Mouse (Mus musculus) stomach, embryonic 15.5 days (tissue): Measurements from ENCODE around the gene Zfp592. TPM values are rescaled to one million over a fixed set of nuclear protein-coding genes. Genes with fewer than 3 reads are reported as not detected.
"Not testable (repeated sequence)": the region's sequence is repeated elsewhere in the genome, so short reads cannot be mapped to it uniquely, and the experiment has no call there.

Source experiments
- ATAC-seq: fragments of 200-750 bp; cut with Nextera tagmentation; 2 replicates; pipeline ENCODE4 v1.8.0; 2017; ENCODE audit warnings: low read depth, moderate number of reproducible peaks, moderate TSS enrichment; ENCODE audit not compliant: insufficient read depth, low FRiP score
- H3K27ac ChIP-seq: fragments of 300-500 bp; sonication (generic); 2 replicates; pipeline ENCODE4 v1.5.1; 2015; ENCODE audit warnings: mild to moderate bottlenecking, inconsistent platforms
- H3K27me3 ChIP-seq: fragments of 300-500 bp; sonication (generic); replicated peaks from 2 replicates; pipeline ENCODE4 v1.6.1; 2015; ENCODE audit warnings: inconsistent platforms
- H3K36me3 ChIP-seq: fragments of 300-500 bp; sonication (generic); 2 replicates; pipeline ENCODE4 v1.6.1; 2015; ENCODE audit warnings: inconsistent platforms
- H3K4me1 ChIP-seq: fragments of 300-500 bp; sonication (generic); 2 replicates; pipeline ENCODE4 v1.6.1; 2015; ENCODE audit warnings: inconsistent platforms
- H3K4me2 ChIP-seq: fragments of 300-500 bp; sonication (generic); 2 replicates; pipeline ENCODE4 v1.6.1; 2015; ENCODE audit warnings: mild to moderate bottlenecking, inconsistent platforms
- H3K4me3 ChIP-seq: fragments of 300-500 bp; sonication (generic); replicated peaks from 2 replicates; pipeline ENCODE4 v1.5.1; 2015; ENCODE audit warnings: inconsistent platforms
- H3K9ac ChIP-seq: fragments of 300-500 bp; sonication (generic); 2 replicates; pipeline ENCODE4 v1.6.1; 2015; ENCODE audit warnings: inconsistent platforms
- H3K9me3 ChIP-seq: fragments of 300-500 bp; sonication (generic); 2 replicates; pipeline ENCODE4 v1.6.1; 2016; ENCODE audit warnings: inconsistent platforms
- WGBS: fragments of 180-500 bp; shearing (Covaris S2); methylation state at CpG from one replicate; pipeline ENCODE4 v1.1.7; 2015; 5-methylcytosine and 5-hydroxymethylcytosine counted together
- polyA plus RNA-seq: library from polyadenylated mRNA; unstranded; fragments of >200 nt; fragmentation: Nextera tagmentation; extraction: Ambion mirVana; gene quantifications from 2 replicates; pipeline ENCODE4 v1.2.1, GENCODE M21; 2015

The Zfp592 gene
- polyA plus RNA-seq, 1 experiment from 2014 or later = 9.9 TPM

- not testable (repeated sequence) for H3K4me1 ChIP-seq, H3K27me3 ChIP-seq, H3K4me2 ChIP-seq, H3K4me3 ChIP-seq, H3K27ac ChIP-seq, ATAC-seq, H3K36me3 ChIP-seq, H3K9me3 ChIP-seq, H3K9ac ChIP-seq
- WGBS = 62% methylated on average over 4 of the region's 4 CpGs
Measured at GRCm38 (mm10) chr7:80972920-80973637, 20.4 kb upstream of the Zfp592 start.

GRCm38 (mm10) chr7:80973638-80974015 lies 19.9 kb upstream of the Zfp592 start:
- H3K9me3 ChIP-seq, H3K27ac ChIP-seq, H3K27me3 ChIP-seq, H3K4me2 ChIP-seq, H3K36me3 ChIP-seq, H3K9ac ChIP-seq, ATAC-seq, H3K4me3 ChIP-seq, H3K4me1 ChIP-seq: not testable (repeated sequence)
- WGBS = 23% methylated on average over 3 of the region's 3 CpGs

GRCm38 (mm10) chr7:80980566-80980965 lies 12.9 kb upstream of the Zfp592 start:
- Histone ChIP-seq H3K27ac (no peak overlapping the region), H3K4me2 (no peak overlapping the region), H3K4me3 (no peak overlapping the region), H3K36me3 (no peaks in the 10 kb centered on the region), H3K9ac (no peak overlapping the region), H3K27me3 (no peaks in the 10 kb centered on the region), H3K4me1 (no peaks in the 10 kb centered on the region), H3K9me3 (no peaks in the 10 kb centered on the region)
- WGBS = 89% methylated on average over 11 of the region's 11 CpGs
- ATAC-seq = no peak

GRCm38 (mm10) chr7:80986458-80987187 lies 6.9 kb upstream of the Zfp592 start:
- Histone ChIP-seq H3K9ac (no peak overlapping the region; the same call in 1 of the 2 replicates), H3K27ac (no peak overlapping the region), H3K4me1 (peaks cover 7% of the 10 kb centered on the region; the same call in 1 of the 2 replicates), H3K36me3 (no peaks in the 10 kb centered on the region), H3K4me2 (no peak overlapping the region), H3K27me3 (no peaks in the 10 kb centered on the region), H3K4me3 (no peak overlapping the region), H3K9me3 (no peaks in the 10 kb centered on the region)
- WGBS = 22% methylated on average over 6 of the region's 6 CpGs
- ATAC-seq = peak; percentile 59; the same call in 1 of the 2 replicates

GRCm38 (mm10) chr7:80987805-80988625 lies 5.5 kb upstream of the Zfp592 start:
- H3K9ac ChIP-seq = no peak overlapping the region
- no peaks in the 10 kb centered on the region for H3K9me3 ChIP-seq
- no peaks in the 10 kb centered on the region for H3K36me3 ChIP-seq
- no peak overlapping the region for H3K27ac ChIP-seq
- H3K4me1 ChIP-seq = peaks cover 12% of the 10 kb centered on the region; the same call in 1 of the 2 replicates
- no peaks in the 10 kb centered on the region for H3K27me3 ChIP-seq
- no peak overlapping the region for H3K4me2 ChIP-seq
- no peak for ATAC-seq
- no peak overlapping the region for H3K4me3 ChIP-seq
- 49% methylated on average over 4 of the region's 4 CpGs for WGBS

- Histone ChIP-seq H3K27ac (no peak overlapping the region), H3K9me3 (no peaks in the 10 kb centered on the region), H3K4me3 (no peak overlapping the region), H3K36me3 (no peaks in the 10 kb centered on the region), H3K27me3 (no peaks in the 10 kb centered on the region), H3K4me2 (no peak overlapping the region), H3K9ac (no peak overlapping the region), H3K4me1 (peaks cover 14% of the 10 kb centered on the region)
- ATAC-seq = no peak
- whole genome bisulfite sequencing = 90% methylated on average over 6 of the region's 6 CpGs
Measured at GRCm38 (mm10) chr7:80990276-80990675, 3.2 kb upstream of the Zfp592 start.

GRCm38 (mm10) chr7:80991589-80991988 lies 1.9 kb upstream of the Zfp592 start:
- no peaks in the 10 kb centered on the region for H3K27me3 ChIP-seq
- no peak for ATAC-seq
- H3K4me2 ChIP-seq = peak overlapping the region; percentile 87
- no peak overlapping the region for H3K27ac ChIP-seq
- no peaks in the 10 kb centered on the region for H3K36me3 ChIP-seq
- 90% methylated on average over 5 of the region's 5 CpGs for WGBS
- H3K9me3 ChIP-seq = no peaks in the 10 kb centered on the region
- peaks cover 14% of the 10 kb centered on the region for H3K4me1 ChIP-seq
- peak overlapping the region; percentile 85 for H3K4me3 ChIP-seq
- no peak overlapping the region for H3K9ac ChIP-seq

- H3K27me3 ChIP-seq = no peaks in the 10 kb centered on the region
- no peak for ATAC-seq
- H3K4me1 ChIP-seq = peaks cover 14% of the 10 kb centered on the region; the same call in 1 of the 2 replicates
- H3K4me3 ChIP-seq = peak overlapping the region; percentile 85
- peak overlapping the region; percentile 94 for H3K27ac ChIP-seq
- 45% methylated on average over 6 of the region's 6 CpGs for WGBS
- H3K36me3 ChIP-seq = no peaks in the 10 kb centered on the region
- H3K9ac ChIP-seq = peak overlapping the region; percentile 98
- peak overlapping the region; percentile 87 for H3K4me2 ChIP-seq
- H3K9me3 ChIP-seq = no peaks in the 10 kb centered on the region
Measured at GRCm38 (mm10) chr7:80992063-80992462, 1.4 kb upstream of the Zfp592 start.

- no peaks in the 10 kb centered on the region for H3K36me3 ChIP-seq
- ATAC-seq = no peak
- H3K27me3 ChIP-seq = no peaks in the 10 kb centered on the region
- WGBS = 5% methylated on average over 12 of the region's 12 CpGs
- peak overlapping the region; percentile 87 for H3K4me2 ChIP-seq
- peak overlapping the region; percentile 94 for H3K27ac ChIP-seq
- H3K4me1 ChIP-seq = peaks cover 10% of the 10 kb centered on the region; the same call in 1 of the 2 replicates
- peak overlapping the region; percentile 98 for H3K9ac ChIP-seq
- H3K9me3 ChIP-seq = no peaks in the 10 kb centered on the region
- peak overlapping the region; percentile 85 for H3K4me3 ChIP-seq
Measured at GRCm38 (mm10) chr7:80992631-80992979, 876 bp upstream of the Zfp592 start.

- H3K4me1 ChIP-seq = peaks cover 10% of the 10 kb centered on the region; the same call in 1 of the 2 replicates
- H3K4me2 ChIP-seq = peak overlapping the region; percentile 87
- H3K4me3 ChIP-seq = peak overlapping the region; percentile 85
- peak; percentile 79 for ATAC-seq
- H3K36me3 ChIP-seq = no peaks in the 10 kb centered on the region
- no peaks in the 10 kb centered on the region for H3K27me3 ChIP-seq
- WGBS = under 1% methylated on average over 52 of the region's 58 CpGs
- H3K9ac ChIP-seq = peak overlapping the region; percentile 98
- H3K9me3 ChIP-seq = no peaks in the 10 kb centered on the region
- H3K27ac ChIP-seq = peak overlapping the region; percentile 94
Measured at GRCm38 (mm10) chr7:80993834-80994662, 567 bp downstream of the Zfp592 start.

- WGBS = 31% methylated on average over 6 of the region's 6 CpGs
- peak overlapping the region; percentile 94; the same call in 1 of the 2 replicates for H3K27ac ChIP-seq
- peak overlapping the region; percentile 98; the same call in 1 of the 2 replicates for H3K9ac ChIP-seq
- H3K4me2 ChIP-seq = peak overlapping the region; percentile 87
- H3K4me1 ChIP-seq = peaks cover 10% of the 10 kb centered on the region; the same call in 1 of the 2 replicates
- no peaks in the 10 kb centered on the region for H3K36me3 ChIP-seq
- no peaks in the 10 kb centered on the region for H3K27me3 ChIP-seq
- peak overlapping the region; percentile 85 for H3K4me3 ChIP-seq
- ATAC-seq = no peak
- no peaks in the 10 kb centered on the region for H3K9me3 ChIP-seq
Measured at GRCm38 (mm10) chr7:80994663-80995005, 1.2 kb downstream of the Zfp592 start.
